Mouse (Mus musculus) liver, embryonic 14.5 days (tissue): ENCODE data around the gene Zcchc10.
"Not testable (repeated sequence)": the region's sequence is repeated elsewhere in the genome, so short reads cannot be mapped to it uniquely, and the experiment has no call there.

ENCODE experiments used
- CTCF ChIP-seq: IDR thresholded peaks from 2 replicates; pipeline ENCODE4 v1.5.1; 2016; ENCODE audit warnings: antibody characterized with exemption, low read depth, control low read depth
- EP300 ChIP-seq: IDR thresholded peaks from 2 replicates; pipeline ENCODE4 v1.6.1; 2016; ENCODE audit warnings: antibody characterized with exemption, low read depth

DNA sequence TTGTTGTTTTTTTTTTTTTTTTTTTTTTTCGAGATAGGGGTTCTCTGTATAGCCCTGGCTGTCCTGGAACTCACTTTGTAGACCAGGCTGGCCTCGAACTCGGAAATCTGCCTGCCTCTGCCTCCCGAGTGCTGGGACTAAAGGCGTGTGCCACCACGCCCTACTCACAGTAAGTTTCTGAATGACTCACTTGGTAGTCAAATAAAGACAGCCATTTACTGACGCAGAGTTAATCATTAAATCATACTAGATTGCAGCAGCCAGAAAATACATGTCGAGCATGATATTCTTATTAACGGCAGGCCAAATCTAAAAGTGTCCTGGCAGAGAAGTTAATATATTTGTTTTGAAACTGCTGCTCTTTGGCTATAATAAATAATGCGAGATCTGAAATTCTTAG is 16.5 kb downstream of the Zcchc10 start:
- not testable (repeated sequence) for TF ChIP-seq CTCF, EP300
